8 mouse cellular contexts compared by ENCODE assay signal in genomic region chr17:56040030-56040856, GRCm38 (mm10). TPM values are rescaled to one million over a fixed set of nuclear protein-coding genes. Genes with fewer than 3 reads are reported as not detected.
DNase-seq lines count a peak whose midpoint lies in the region; ATAC-seq lines count a peak whose summit lies in the region.

TSS of gene Chaf1a (plus strand) at chr17:56040439.

- no peaks in the 10 kb centered on the region for H3K9me3 ChIP-seq in heart, embryonic 13.5 days
- no peaks in the 10 kb centered on the region for H3K9me3 ChIP-seq in liver, embryonic 12.5 days (replicated peaks)
- H3K9me3 ChIP-seq in stomach, embryonic 15.5 days: no peaks in the 10 kb centered on the region

- no peaks in the 10 kb centered on the region for H3K27me3 ChIP-seq in heart, embryonic 13.5 days (replicated peaks)
- H3K27me3 ChIP-seq in liver, embryonic 12.5 days (replicated peaks): no peaks in the 10 kb centered on the region
- no peaks in the 10 kb centered on the region for H3K27me3 ChIP-seq in stomach, embryonic 15.5 days (replicated peaks)

- H3K4me1 ChIP-seq in brown adipose tissue, adult 24 weeks (ENCODE audit: control insufficient read depth, insufficient read depth, insufficient read length, low read length): no peaks in the 10 kb centered on the region; the same call in 1 of the 2 replicates
- H3K4me1 ChIP-seq in heart, embryonic 13.5 days: peaks cover 26% of the 10 kb centered on the region
- peaks cover 45% of the 10 kb centered on the region for H3K4me1 ChIP-seq in liver, embryonic 12.5 days
- H3K4me1 ChIP-seq in stomach, embryonic 15.5 days: peaks cover 14% of the 10 kb centered on the region

- peak within 1 kb of the TSS; percentile 93 for H3K4me2 ChIP-seq in heart, embryonic 13.5 days
- H3K4me2 ChIP-seq in liver, embryonic 12.5 days: peak within 1 kb of the TSS; percentile 84
- peak within 1 kb of the TSS; percentile 77 for H3K4me2 ChIP-seq in stomach, embryonic 15.5 days

- WGBS in heart, embryonic 13.5 days: under 1% methylated on average over 52 of the region's 68 CpGs
- WGBS in liver, embryonic 12.5 days (ENCODE audit: insufficient replicate concordance): 2% methylated on average over 68 of the region's 68 CpGs
- WGBS in stomach, embryonic 15.5 days: under 1% methylated on average over 66 of the region's 68 CpGs

- H3K27ac ChIP-seq in brown adipose tissue, adult 24 weeks (replicated peaks; ENCODE audit: low read depth, low read length): no peak within 1 kb of the TSS
- H3K27ac ChIP-seq in heart, embryonic 13.5 days (replicated peaks): peak within 1 kb of the TSS; percentile 87
- H3K27ac ChIP-seq in liver, embryonic 12.5 days: peak within 1 kb of the TSS; percentile 93
- H3K27ac ChIP-seq in stomach, embryonic 15.5 days: peak within 1 kb of the TSS; percentile 89

- H3K4me3 ChIP-seq in brown adipose tissue, adult 24 weeks (ENCODE audit: insufficient read depth, low read depth, low read length): peak within 1 kb of the TSS; percentile 44
- H3K4me3 ChIP-seq in heart, embryonic 13.5 days: peak within 1 kb of the TSS; percentile 88
- peak within 1 kb of the TSS; percentile 91 for H3K4me3 ChIP-seq in liver, embryonic 12.5 days
- H3K4me3 ChIP-seq in stomach, embryonic 15.5 days (replicated peaks): peak within 1 kb of the TSS; percentile 74

- H3K9ac ChIP-seq in heart, embryonic 13.5 days: peak within 1 kb of the TSS; percentile 95
- H3K9ac ChIP-seq in liver, embryonic 12.5 days: peak within 1 kb of the TSS; percentile 94
- H3K9ac ChIP-seq in stomach, embryonic 15.5 days: peak within 1 kb of the TSS; percentile 82

- peaks cover 22% of the 10 kb centered on the region for H3K36me3 ChIP-seq in heart, embryonic 13.5 days
- peaks cover 33% of the 10 kb centered on the region for H3K36me3 ChIP-seq in liver, embryonic 12.5 days
- H3K36me3 ChIP-seq in stomach, embryonic 15.5 days: 0 out of 2 replicates have a peak, but pooled peaks cover 5% of the 10 kb centered on the region

- ATAC-seq in heart, embryonic 13.5 days (ENCODE audit: extremely low read depth, insufficient number of reproducible peaks, low FRiP score, low TSS enrichment): peak; percentile 68
- peak; percentile 79 for ATAC-seq in liver, embryonic 12.5 days
- ATAC-seq in stomach, embryonic 15.5 days (ENCODE audit: insufficient read depth, low FRiP score, low read depth): peak; percentile 85

- DNase-seq in CD4-positive, CD25-positive, alpha-beta regulatory T cell, adult 2 months (ENCODE audit: low read depth, low spot score): peak; percentile 97
- DNase-seq in fat pad, adult 2 months (ENCODE audit: extremely low read depth, low read depth, low spot score): peak; percentile 82
- DNase-seq in kidney, postnatal 10 days: peak; percentile 99
- peak; percentile 95 for DNase-seq in natural killer cell, adult 2 months (ENCODE audit: low spot score in 2 of 2)

RNA-seq across cellular contexts. Expression of gene Chaf1a, which starts in this region (rescaled TPM):
- 0.99 and 2.7 TPM in 2 replicates for polyA plus RNA-seq in brown adipose tissue, adult 24 weeks (2012; ENCODE audit: insufficient read depth, insufficient read length, missing spikeins)
- 14.1 and 14.2 TPM in 2 replicates for polyA plus RNA-seq in heart, embryonic 13.5 days (2015; fragmentation: Nextera tagmentation; extraction: Ambion mirVana)
- polyA plus RNA-seq in liver, embryonic 12.5 days (2016; fragmentation: Nextera tagmentation; extraction: Ambion mirVana): 34.3 and 37.6 TPM in 2 replicates
- 21.7 and 22.4 TPM in 2 replicates for polyA plus RNA-seq in stomach, embryonic 15.5 days (2015; fragmentation: Nextera tagmentation; extraction: Ambion mirVana)
